Mouse (Mus musculus): ENCODE data around the gene Lhfpl3. TPM values are rescaled to one million over a fixed set of nuclear protein-coding genes. Genes with fewer than 3 reads are reported as not detected.

The Lhfpl3 gene
- polyA plus RNA-seq, 1 experiment, result 0.14 TPM

- Histone ChIP-seq H3K36me3 (ENCODE audit: control insufficient read depth, insufficient read depth, low read length) (no peaks in the 10 kb centered on the region), H3K4me3 (ENCODE audit: low read depth, low read length) (no peak overlapping the region), H3K27me3 (ENCODE audit: control insufficient read depth, insufficient read depth, low read length) (no peaks in the 10 kb centered on the region), H3K4me1 (ENCODE audit: control insufficient read depth, insufficient read depth, insufficient read length, low read length) (no peaks in the 10 kb centered on the region), H3K27ac (ENCODE audit: insufficient read depth, low read depth, low read length) (no peak overlapping the region)
- TF ChIP-seq POLR2A (IDR thresholded peaks at IDR 0.05; ENCODE audit: low read depth, low read length) (no peak), CTCF (IDR thresholded peaks at IDR 0.05; ENCODE audit: extremely low read depth, insufficient read length, insufficient replicate concordance, low read depth, low read length) (no peak)
- 50% methylated on average over 3 of the region's 3 CpGs for WGBS
Measured at GRCm38 (mm10) chr5:23226753-23227152, 480.9 kb downstream of the Lhfpl3 start.

GRCm38 (mm10) chr5:23246974-23247373 lies 501.1 kb downstream of the Lhfpl3 start:
- H3K27ac ChIP-seq (ENCODE audit: insufficient read depth, low read depth, low read length), result no peak overlapping the region
- H3K27me3 ChIP-seq (ENCODE audit: control insufficient read depth, insufficient read depth, low read length), result no peaks in the 10 kb centered on the region
- TF ChIP-seq POLR2A (IDR thresholded peaks at IDR 0.05; ENCODE audit: low read depth, low read length) (no peak), CTCF (IDR thresholded peaks at IDR 0.05; ENCODE audit: extremely low read depth, insufficient read length, insufficient replicate concordance, low read depth, low read length) (peak; percentile 67; the same call in 1 of the 2 replicates)
- no peaks in the 10 kb centered on the region; the same call in 1 of the 2 replicates for H3K4me1 ChIP-seq (ENCODE audit: control insufficient read depth, insufficient read depth, insufficient read length, low read length)
- H3K4me3 ChIP-seq (ENCODE audit: low read depth, low read length), result no peak overlapping the region
- H3K36me3 ChIP-seq (ENCODE audit: control insufficient read depth, insufficient read depth, low read length), result no peaks in the 10 kb centered on the region
- WGBS, result 46% methylated on average over 4 of the region's 4 CpGs

GRCm38 (mm10) chr5:23247784-23248183 lies 501.9 kb downstream of the Lhfpl3 start:
- TF ChIP-seq CTCF (IDR thresholded peaks at IDR 0.05; ENCODE audit: extremely low read depth, insufficient read length, insufficient replicate concordance, low read depth, low read length), result no peak
- TF ChIP-seq POLR2A (IDR thresholded peaks at IDR 0.05; ENCODE audit: low read depth, low read length), result no peak
- WGBS, result 79% methylated on average over 1 of the region's 1 CpGs
- no peaks in the 10 kb centered on the region; the same call in 1 of the 2 replicates for H3K4me1 ChIP-seq (ENCODE audit: control insufficient read depth, insufficient read depth, insufficient read length, low read length)
- H3K27me3 ChIP-seq (ENCODE audit: control insufficient read depth, insufficient read depth, low read length), result no peaks in the 10 kb centered on the region
- no peaks in the 10 kb centered on the region for H3K36me3 ChIP-seq (ENCODE audit: control insufficient read depth, insufficient read depth, low read length)
- no peak overlapping the region for H3K27ac ChIP-seq (ENCODE audit: insufficient read depth, low read depth, low read length)
- H3K4me3 ChIP-seq (ENCODE audit: low read depth, low read length), result no peak overlapping the region

- H3K27me3 ChIP-seq (ENCODE audit: control insufficient read depth, insufficient read depth, low read length), result no peaks in the 10 kb centered on the region
- TF ChIP-seq POLR2A (IDR thresholded peaks at IDR 0.05; ENCODE audit: low read depth, low read length) (no peak), CTCF (IDR thresholded peaks at IDR 0.05; ENCODE audit: extremely low read depth, insufficient read length, insufficient replicate concordance, low read depth, low read length) (no peak)
- H3K4me1 ChIP-seq (ENCODE audit: control insufficient read depth, insufficient read depth, insufficient read length, low read length), result no peaks in the 10 kb centered on the region; the same call in 1 of the 2 replicates
- H3K27ac ChIP-seq (ENCODE audit: insufficient read depth, low read depth, low read length), result no peak overlapping the region
- no peak overlapping the region for H3K4me3 ChIP-seq (ENCODE audit: low read depth, low read length)
- H3K36me3 ChIP-seq (ENCODE audit: control insufficient read depth, insufficient read depth, low read length), result no peaks in the 10 kb centered on the region
Measured at GRCm38 (mm10) chr5:23248303-23248702, 502.4 kb downstream of the Lhfpl3 start.

GRCm38 (mm10) chr5:23249896-23250875 lies 504.3 kb downstream of the Lhfpl3 start:
- H3K4me1 ChIP-seq (ENCODE audit: control insufficient read depth, insufficient read depth, insufficient read length, low read length), result no peaks in the 10 kb centered on the region; the same call in 1 of the 2 replicates
- WGBS, result 20% methylated on average over 9 of the region's 9 CpGs
- no peaks in the 10 kb centered on the region for H3K36me3 ChIP-seq (ENCODE audit: control insufficient read depth, insufficient read depth, low read length)
- no peaks in the 10 kb centered on the region for H3K27me3 ChIP-seq (ENCODE audit: control insufficient read depth, insufficient read depth, low read length)
- TF ChIP-seq POLR2A (IDR thresholded peaks at IDR 0.05; ENCODE audit: low read depth, low read length) (no peak), CTCF (IDR thresholded peaks at IDR 0.05; ENCODE audit: extremely low read depth, insufficient read length, insufficient replicate concordance, low read depth, low read length) (no peak)
- H3K27ac ChIP-seq (ENCODE audit: insufficient read depth, low read depth, low read length), result no peak overlapping the region
- no peak overlapping the region for H3K4me3 ChIP-seq (ENCODE audit: low read depth, low read length)

GRCm38 (mm10) chr5:23251462-23252224 lies 505.8 kb downstream of the Lhfpl3 start:
- WGBS, result 38% methylated on average over 12 of the region's 12 CpGs
- no peak overlapping the region; the same call in 1 of the 2 replicates for H3K27ac ChIP-seq (ENCODE audit: insufficient read depth, low read depth, low read length)

More at GRCm38 (mm10) chr5:23251462-23252224, 505.8 kb downstream of the Lhfpl3 start:
- no peaks in the 10 kb centered on the region; the same call in 1 of the 2 replicates for H3K4me1 ChIP-seq (ENCODE audit: control insufficient read depth, insufficient read depth, insufficient read length, low read length)
- H3K36me3 ChIP-seq (ENCODE audit: control insufficient read depth, insufficient read depth, low read length), result no peaks in the 10 kb centered on the region
- TF ChIP-seq POLR2A (IDR thresholded peaks at IDR 0.05; ENCODE audit: low read depth, low read length) (no peak), CTCF (IDR thresholded peaks at IDR 0.05; ENCODE audit: extremely low read depth, insufficient read length, insufficient replicate concordance, low read depth, low read length) (peak; percentile 53; the same call in 1 of the 2 replicates)
- H3K27me3 ChIP-seq (ENCODE audit: control insufficient read depth, insufficient read depth, low read length), result no peaks in the 10 kb centered on the region
- peak overlapping the region; percentile 19 for H3K4me3 ChIP-seq (ENCODE audit: low read depth, low read length)
